Mouse (Mus musculus) E14TG2a.4 (cell line): ENCODE measurements around the gene Syn3.

Source experiments
- H3K27me3 ChIP-seq: 2 replicates; pipeline ENCODE4 v1.6.1; 2014; ENCODE audit warnings: low read length, control low read depth; ENCODE audit not compliant: insufficient read depth
- H3K36me3 ChIP-seq: 2 replicates; pipeline ENCODE4 v1.6.1; 2014; ENCODE audit warnings: low read length, control low read depth; ENCODE audit not compliant: insufficient read depth
- H3K4me1 ChIP-seq: replicated peaks from 2 replicates; pipeline ENCODE4 v1.6.1; 2014; ENCODE audit warnings: low read depth, low read length, control low read depth
- H3K4me3 ChIP-seq: replicated peaks from 2 replicates; pipeline ENCODE4 v1.5.1; 2014; ENCODE audit warnings: mild to moderate bottlenecking, low read length
- H3K9me3 ChIP-seq: 2 replicates; pipeline ENCODE4 v1.6.1; 2014; ENCODE audit warnings: low read length, control low read depth
- CTCF ChIP-seq: conservative IDR thresholded peaks from 2 replicates; pipeline ENCODE4 v1.5.1; 2014; ENCODE audit warnings: low read length
- NANOG ChIP-seq: IDR thresholded peaks from 2 replicates; pipeline ENCODE4 v1.6.1; 2014; ENCODE audit warnings: borderline replicate concordance, low read length, mixed read lengths
- POU5F1 ChIP-seq: IDR thresholded peaks from 2 replicates; pipeline ENCODE4 v1.6.1; 2014; ENCODE audit warnings: low read length, borderline replicate concordance

Syn3 gene

GRCm38 (mm10) chr10:86315513-86315912 is 183.2 kb downstream of the Syn3 start:
- peaks cover 4% of the 10 kb centered on the region; the same call in 1 of the 2 replicates for H3K27me3 ChIP-seq
- no peak for TF ChIP-seq POU5F1
- no peak for TF ChIP-seq CTCF
- no peak for TF ChIP-seq NANOG

GRCm38 (mm10) chr10:86313448-86313847 is 185.2 kb downstream of the Syn3 start:
- Histone ChIP-seq H3K36me3 (no peaks in the 10 kb centered on the region), H3K4me1 (peaks cover 3% of the 10 kb centered on the region), H3K4me3 (no peak overlapping the region), H3K27me3 (peaks cover 4% of the 10 kb centered on the region; the same call in 1 of the 2 replicates), H3K9me3 (no peaks in the 10 kb centered on the region)
- TF ChIP-seq NANOG, result no peak
- TF ChIP-seq POU5F1, result no peak
- no peak for TF ChIP-seq CTCF

More at GRCm38 (mm10) chr10:86315513-86315912, 183.2 kb downstream of the Syn3 start:
- no peaks in the 10 kb centered on the region for H3K36me3 ChIP-seq
- H3K9me3 ChIP-seq, result no peaks in the 10 kb centered on the region
- peaks cover 22% of the 10 kb centered on the region for H3K4me1 ChIP-seq
- no peak overlapping the region for H3K4me3 ChIP-seq

- H3K36me3 ChIP-seq, result no peaks in the 10 kb centered on the region
- no peak for TF ChIP-seq POU5F1
- TF ChIP-seq CTCF, result no peak
- no peak for TF ChIP-seq NANOG
- H3K9me3 ChIP-seq, result no peaks in the 10 kb centered on the region
- H3K4me3 ChIP-seq, result no peak overlapping the region
- H3K4me1 ChIP-seq, result peaks cover under 1% of the 10 kb centered on the region; the same call in 1 of the 2 replicates
- H3K27me3 ChIP-seq, result peaks cover 4% of the 10 kb centered on the region; the same call in 1 of the 2 replicates
Measured at GRCm38 (mm10) chr10:86312976-86313375, 185.7 kb downstream of the Syn3 start.

GRCm38 (mm10) chr10:86310527-86310926 is 188.2 kb downstream of the Syn3 start:
- TF ChIP-seq NANOG, result no peak
- no peak for TF ChIP-seq CTCF
- TF ChIP-seq POU5F1, result no peak
- H3K27me3 ChIP-seq, result no peaks in the 10 kb centered on the region; the same call in 1 of the 2 replicates
- H3K9me3 ChIP-seq, result no peaks in the 10 kb centered on the region
- no peak overlapping the region for H3K4me3 ChIP-seq
- peaks cover 5% of the 10 kb centered on the region; the same call in 1 of the 2 replicates for H3K4me1 ChIP-seq
- H3K36me3 ChIP-seq, result no peaks in the 10 kb centered on the region

GRCm38 (mm10) chr10:86307235-86307634 is 191.5 kb downstream of the Syn3 start:
- Histone ChIP-seq H3K9me3 (no peaks in the 10 kb centered on the region), H3K4me3 (no peak overlapping the region), H3K4me1 (peaks cover 14% of the 10 kb centered on the region), H3K27me3 (peaks cover 5% of the 10 kb centered on the region), H3K36me3 (no peaks in the 10 kb centered on the region)
- TF ChIP-seq CTCF (no peak), NANOG (no peak), POU5F1 (no peak)

- Histone ChIP-seq H3K9me3 (no peaks in the 10 kb centered on the region), H3K4me1 (peaks cover 35% of the 10 kb centered on the region), H3K27me3 (peaks cover 29% of the 10 kb centered on the region), H3K36me3 (no peaks in the 10 kb centered on the region), H3K4me3 (no peak overlapping the region)
- TF ChIP-seq NANOG (no peak), POU5F1 (no peak), CTCF (no peak)
Measured at GRCm38 (mm10) chr10:86304583-86304982, 194.1 kb downstream of the Syn3 start.

GRCm38 (mm10) chr10:86303495-86303876 is 195.2 kb downstream of the Syn3 start:
- no peak overlapping the region for H3K4me3 ChIP-seq
- H3K36me3 ChIP-seq, result no peaks in the 10 kb centered on the region
- H3K4me1 ChIP-seq, result peaks cover 42% of the 10 kb centered on the region
- TF ChIP-seq NANOG (no peak), CTCF (no peak), POU5F1 (no peak)
- H3K9me3 ChIP-seq, result no peaks in the 10 kb centered on the region
- peaks cover 38% of the 10 kb centered on the region for H3K27me3 ChIP-seq

GRCm38 (mm10) chr10:86302761-86303494 is 195.8 kb downstream of the Syn3 start:
- Histone ChIP-seq H3K4me1 (peaks cover 42% of the 10 kb centered on the region), H3K9me3 (no peaks in the 10 kb centered on the region), H3K36me3 (no peaks in the 10 kb centered on the region), H3K27me3 (peaks cover 41% of the 10 kb centered on the region), H3K4me3 (no peak overlapping the region)
- no peak for TF ChIP-seq POU5F1
- TF ChIP-seq CTCF, result peak; percentile 36
- TF ChIP-seq NANOG, result no peak
